Mouse (Mus musculus): Measurements from ENCODE around the gene Rhox8. TPM values are rescaled to one million over a fixed set of nuclear protein-coding genes. Genes with fewer than 3 reads are reported as not detected.
"Not testable (repeated sequence)": the region's sequence is repeated elsewhere in the genome, so short reads cannot be mapped to it uniquely, and the experiment has no call there.

Rhox8 gene
- polyA plus RNA-seq (2014; fragmentation: Nextera tagmentation; extraction: Ambion mirVana), result not detected in 2 replicates

- ATAC-seq (ENCODE audit: low FRiP score) (no peak), DNase-seq (ENCODE audit: low spot score) (no peak)
- 74% methylated on average over 4 of the region's 4 CpGs for WGBS
- H3K4me1 ChIP-seq (replicated peaks; ENCODE audit: control insufficient read depth, insufficient read depth, low read length), result no peaks in the 10 kb centered on the region
- H3K27ac ChIP-seq, result no peak within 1 kb of the TSS
- no peaks in the 10 kb centered on the region for H3K27me3 ChIP-seq (ENCODE audit: control insufficient read depth, insufficient read depth, low read length)
- H3K9ac ChIP-seq, result no peak within 1 kb of the TSS
- H3K9me3 ChIP-seq (ENCODE audit: control insufficient read depth, low read length), result no peaks in the 10 kb centered on the region
- no peaks in the 10 kb centered on the region for H3K36me3 ChIP-seq (replicated peaks; ENCODE audit: control insufficient read depth, insufficient read depth)
- no peak within 1 kb of the TSS for H3K4me2 ChIP-seq (replicated peaks)
- no peak within 1 kb of the TSS for H3K4me3 ChIP-seq (replicated peaks; ENCODE audit: low read length)
Measured at GRCm38 (mm10) chrX:37878844-37879243, at the start of gene Rhox8. Rhox8 (minus strand) TSS chrX:37878944.

- ATAC-seq (ENCODE audit: low FRiP score) (no peak), DNase-seq (ENCODE audit: low spot score) (no peak)
- Histone ChIP-seq H3K4me1 (replicated peaks; ENCODE audit: control insufficient read depth, insufficient read depth, low read length) (no peaks in the 10 kb centered on the region), H3K9ac (no peak overlapping the region), H3K36me3 (replicated peaks; ENCODE audit: control insufficient read depth, insufficient read depth) (no peaks in the 10 kb centered on the region), H3K4me3 (replicated peaks; ENCODE audit: low read length) (no peak overlapping the region), H3K27ac (no peak overlapping the region), H3K27me3 (ENCODE audit: control insufficient read depth, insufficient read depth, low read length) (no peaks in the 10 kb centered on the region), H3K4me2 (replicated peaks) (no peak overlapping the region), H3K9me3 (ENCODE audit: control insufficient read depth, low read length) (no peaks in the 10 kb centered on the region)
- 70% methylated on average over 4 of the region's 4 CpGs for WGBS
Measured at GRCm38 (mm10) chrX:37916311-37916710, 37.6 kb upstream of the Rhox8 start.

- ATAC-seq (ENCODE audit: low FRiP score), result no peak
- no peak for DNase-seq (ENCODE audit: low spot score)
- Histone ChIP-seq H3K27me3 (ENCODE audit: control insufficient read depth, insufficient read depth, low read length) (no peaks in the 10 kb centered on the region), H3K4me1 (replicated peaks; ENCODE audit: control insufficient read depth, insufficient read depth, low read length) (no peaks in the 10 kb centered on the region), H3K9ac (no peak overlapping the region), H3K4me3 (replicated peaks; ENCODE audit: low read length) (no peak overlapping the region), H3K36me3 (replicated peaks; ENCODE audit: control insufficient read depth, insufficient read depth) (no peaks in the 10 kb centered on the region), H3K4me2 (replicated peaks) (no peak overlapping the region), H3K9me3 (ENCODE audit: control insufficient read depth, low read length) (no peaks in the 10 kb centered on the region), H3K27ac (no peak overlapping the region)
- WGBS, result 52% methylated on average over 7 of the region's 7 CpGs
Measured at GRCm38 (mm10) chrX:37908581-37908980, 29.8 kb upstream of the Rhox8 start.

GRCm38 (mm10) chrX:37903727-37904126, 25.0 kb upstream of the Rhox8 start:
- no peak overlapping the region for H3K9ac ChIP-seq
- H3K27me3 ChIP-seq (ENCODE audit: control insufficient read depth, insufficient read depth, low read length), result no peaks in the 10 kb centered on the region
- ATAC-seq (ENCODE audit: low FRiP score) (no peak), DNase-seq (ENCODE audit: low spot score) (no peak)
- H3K9me3 ChIP-seq (ENCODE audit: control insufficient read depth, low read length), result no peaks in the 10 kb centered on the region
- no peak overlapping the region for H3K27ac ChIP-seq
- no peak overlapping the region for H3K4me2 ChIP-seq (replicated peaks)
- H3K4me1 ChIP-seq (replicated peaks; ENCODE audit: control insufficient read depth, insufficient read depth, low read length), result no peaks in the 10 kb centered on the region
- 79% methylated on average over 5 of the region's 5 CpGs for WGBS
- no peaks in the 10 kb centered on the region for H3K36me3 ChIP-seq (replicated peaks; ENCODE audit: control insufficient read depth, insufficient read depth)
- H3K4me3 ChIP-seq (replicated peaks; ENCODE audit: low read length), result no peak overlapping the region

- H3K9ac ChIP-seq; H3K9me3 ChIP-seq (ENCODE audit: control insufficient read depth, low read length); H3K27ac ChIP-seq; H3K4me3 ChIP-seq (replicated peaks; ENCODE audit: low read length); ATAC-seq (ENCODE audit: low FRiP score); H3K27me3 ChIP-seq (ENCODE audit: control insufficient read depth, insufficient read depth, low read length); H3K4me2 ChIP-seq (replicated peaks); DNase-seq (ENCODE audit: low spot score); H3K4me1 ChIP-seq (replicated peaks; ENCODE audit: control insufficient read depth, insufficient read depth, low read length); H3K36me3 ChIP-seq (replicated peaks; ENCODE audit: control insufficient read depth, insufficient read depth): not testable (repeated sequence)
- 94% methylated on average over 9 of the region's 18 CpGs for WGBS
Measured at GRCm38 (mm10) chrX:37901670-37902069, 22.9 kb upstream of the Rhox8 start, which contains the start of gene Rhox9. Rhox9 (minus strand) TSS chrX:37901770.

- H3K4me2 ChIP-seq (replicated peaks); H3K36me3 ChIP-seq (replicated peaks; ENCODE audit: control insufficient read depth, insufficient read depth); H3K9ac ChIP-seq; H3K4me1 ChIP-seq (replicated peaks; ENCODE audit: control insufficient read depth, insufficient read depth, low read length); ATAC-seq (ENCODE audit: low FRiP score); H3K27me3 ChIP-seq (ENCODE audit: control insufficient read depth, insufficient read depth, low read length); DNase-seq (ENCODE audit: low spot score); H3K27ac ChIP-seq; H3K9me3 ChIP-seq (ENCODE audit: control insufficient read depth, low read length); H3K4me3 ChIP-seq (replicated peaks; ENCODE audit: low read length): not testable (repeated sequence)
- 83% methylated on average over 8 of the region's 9 CpGs for WGBS
Measured at GRCm38 (mm10) chrX:37897132-37897531, 18.4 kb upstream of the Rhox8 start, which contains the start of gene Rhox7b. Rhox7b (minus strand) TSS chrX:37897232.

GRCm38 (mm10) chrX:37871641-37872040, 7.1 kb downstream of the Rhox8 start:
- Histone ChIP-seq H3K4me2 (replicated peaks) (no peak overlapping the region), H3K36me3 (replicated peaks; ENCODE audit: control insufficient read depth, insufficient read depth) (no peaks in the 10 kb centered on the region), H3K9ac (no peak overlapping the region), H3K27ac (no peak overlapping the region), H3K4me1 (replicated peaks; ENCODE audit: control insufficient read depth, insufficient read depth, low read length) (no peaks in the 10 kb centered on the region), H3K9me3 (ENCODE audit: control insufficient read depth, low read length) (no peaks in the 10 kb centered on the region), H3K4me3 (replicated peaks; ENCODE audit: low read length) (no peak overlapping the region), H3K27me3 (ENCODE audit: control insufficient read depth, insufficient read depth, low read length) (no peaks in the 10 kb centered on the region)
- DNase-seq (ENCODE audit: low spot score), result no peak
- ATAC-seq (ENCODE audit: low FRiP score), result no peak
- WGBS, result 100% methylated on average over 2 of the region's 2 CpGs

- not testable (repeated sequence) for H3K4me2 ChIP-seq (replicated peaks); H3K4me1 ChIP-seq (replicated peaks; ENCODE audit: control insufficient read depth, insufficient read depth, low read length); H3K27ac ChIP-seq; DNase-seq (ENCODE audit: low spot score); H3K36me3 ChIP-seq (replicated peaks; ENCODE audit: control insufficient read depth, insufficient read depth); H3K27me3 ChIP-seq (ENCODE audit: control insufficient read depth, insufficient read depth, low read length); H3K9ac ChIP-seq; ATAC-seq (ENCODE audit: low FRiP score); H3K4me3 ChIP-seq (replicated peaks; ENCODE audit: low read length); H3K9me3 ChIP-seq (ENCODE audit: control insufficient read depth, low read length)
- 93% methylated on average over 8 of the region's 8 CpGs for WGBS
Measured at GRCm38 (mm10) chrX:37831386-37831785, 47.4 kb downstream of the Rhox8 start, which contains the start of gene Rhox7a. Rhox7a (plus strand) TSS chrX:37831686.

- WGBS, result 94% methylated on average over 4 of the region's 12 CpGs
- H3K36me3 ChIP-seq (replicated peaks; ENCODE audit: control insufficient read depth, insufficient read depth); H3K4me2 ChIP-seq (replicated peaks); H3K9ac ChIP-seq; H3K27ac ChIP-seq; H3K27me3 ChIP-seq (ENCODE audit: control insufficient read depth, insufficient read depth, low read length); ATAC-seq (ENCODE audit: low FRiP score); H3K9me3 ChIP-seq (ENCODE audit: control insufficient read depth, low read length); DNase-seq (ENCODE audit: low spot score); H3K4me1 ChIP-seq (replicated peaks; ENCODE audit: control insufficient read depth, insufficient read depth, low read length); H3K4me3 ChIP-seq (replicated peaks; ENCODE audit: low read length): not testable (repeated sequence)
Measured at GRCm38 (mm10) chrX:37826610-37827009, 52.1 kb downstream of the Rhox8 start, which contains the start of gene Rhox6. Rhox6 (plus strand) TSS chrX:37826910.
